Mouse (Mus musculus) MEL (cell line): ENCODE measurements around the gene Ubtd2.

Source experiments
- CTCF ChIP-seq, 3 experiments: IDR thresholded peaks in 2 of 3; conservative IDR thresholded peaks in 1 of 3; 2 replicates each; pipeline ENCODE4 v1.5.1; 2011 to 2012; ENCODE audit warnings: low read length in 3 of 3, low read depth in 2 of 3, mild to moderate bottlenecking in 2 of 3, improper control_type of control experiment in 1 of 3, inconsistent platforms in 1 of 3, mixed read lengths in 1 of 3, moderate library complexity in 1 of 3; ENCODE audit not compliant: control insufficient read depth in 1 of 3, insufficient read depth in 1 of 3, poor library complexity in 1 of 3, severe bottlenecking in 1 of 3
- ELF1 ChIP-seq: IDR thresholded peaks from 2 replicates; pipeline ENCODE4 v1.6.1; 2014; ENCODE audit warnings: low read depth, mild to moderate bottlenecking, inconsistent platforms, low read length, improper control_type of control experiment, moderate library complexity
- EP300 ChIP-seq, 2 experiments: IDR thresholded peaks; 2 replicates each; pipeline ENCODE4 v1.6.1; 2011; ENCODE audit warnings: improper control_type of control experiment in 2 of 2, low read length in 2 of 2, low read depth in 1 of 2, mild to moderate bottlenecking in 1 of 2
- GATA1 ChIP-seq: IDR thresholded peaks from 2 replicates; pipeline ENCODE4 v1.6.1; 2011; ENCODE audit warnings: low read depth, low read length, improper control_type of control experiment
- HCFC1 ChIP-seq: IDR thresholded peaks from 2 replicates; pipeline ENCODE4 v1.6.1; 2012; ENCODE audit warnings: low read depth, mild to moderate bottlenecking, inconsistent platforms, low read length, improper control_type of control experiment, moderate library complexity
- MEF2A ChIP-seq: IDR thresholded peaks from 2 replicates; pipeline ENCODE4 v1.6.1; 2014; ENCODE audit warnings: low read depth, mild to moderate bottlenecking, inconsistent platforms, low read length, improper control_type of control experiment; ENCODE audit not compliant: poor library complexity, insufficient replicate concordance, severe bottlenecking; ENCODE audit errors: extremely low read depth
- POLR2A ChIP-seq, 2 experiments: IDR thresholded peaks; 2 replicates each; pipeline ENCODE4 v1.6.1; 2011 to 2012; ENCODE audit warnings: low read length in 2 of 2, mild to moderate bottlenecking in 2 of 2, control low read depth in 1 of 2, improper control_type of control experiment in 1 of 2, low read depth in 1 of 2, moderate library complexity in 1 of 2; ENCODE audit not compliant: control insufficient read depth in 1 of 2, insufficient read depth in 1 of 2, poor library complexity in 1 of 2
- POLR2AphosphoS5 ChIP-seq: IDR thresholded peaks from 2 replicates; pipeline ENCODE4 v1.6.1; 2012; ENCODE audit warnings: low read depth, borderline replicate concordance, mild to moderate bottlenecking, inconsistent platforms, low read length, moderate library complexity, mixed read lengths
- TAL1 ChIP-seq: IDR thresholded peaks from 2 replicates; pipeline ENCODE4 v1.6.1; 2012; ENCODE audit warnings: mild to moderate bottlenecking, inconsistent platforms, low read length, moderate library complexity, mixed read lengths
- UBTF ChIP-seq: IDR thresholded peaks from 2 replicates; pipeline ENCODE4 v1.6.1; 2012; ENCODE audit warnings: low read depth, mild to moderate bottlenecking, inconsistent platforms, low read length, improper control_type of control experiment, moderate library complexity, borderline replicate concordance; ENCODE audit not compliant: insufficient read depth
- USF1 ChIP-seq: IDR thresholded peaks from 2 replicates; pipeline ENCODE4 v1.6.1; 2014; ENCODE audit warnings: low read depth, mild to moderate bottlenecking, inconsistent platforms, low read length, improper control_type of control experiment, moderate library complexity
- USF2 ChIP-seq, 2 experiments: IDR thresholded peaks; 2 replicates each; pipeline ENCODE4 v1.6.1; 2011 to 2012; ENCODE audit warnings: improper control_type of control experiment in 2 of 2, low read length in 2 of 2, borderline replicate concordance in 1 of 2, inconsistent platforms in 1 of 2, low read depth in 1 of 2, mild to moderate bottlenecking in 1 of 2; ENCODE audit not compliant: insufficient read depth in 1 of 2
- ZC3H11A ChIP-seq: IDR thresholded peaks from 2 replicates; pipeline ENCODE4 v1.6.1; 2012; ENCODE audit warnings: low read depth, mild to moderate bottlenecking, inconsistent platforms, low read length, improper control_type of control experiment
- ZKSCAN1 ChIP-seq: IDR thresholded peaks from 2 replicates; pipeline ENCODE4 v1.6.1; 2012; ENCODE audit warnings: low read depth, mild to moderate bottlenecking, inconsistent platforms, low read length, improper control_type of control experiment, moderate library complexity

DNA sequence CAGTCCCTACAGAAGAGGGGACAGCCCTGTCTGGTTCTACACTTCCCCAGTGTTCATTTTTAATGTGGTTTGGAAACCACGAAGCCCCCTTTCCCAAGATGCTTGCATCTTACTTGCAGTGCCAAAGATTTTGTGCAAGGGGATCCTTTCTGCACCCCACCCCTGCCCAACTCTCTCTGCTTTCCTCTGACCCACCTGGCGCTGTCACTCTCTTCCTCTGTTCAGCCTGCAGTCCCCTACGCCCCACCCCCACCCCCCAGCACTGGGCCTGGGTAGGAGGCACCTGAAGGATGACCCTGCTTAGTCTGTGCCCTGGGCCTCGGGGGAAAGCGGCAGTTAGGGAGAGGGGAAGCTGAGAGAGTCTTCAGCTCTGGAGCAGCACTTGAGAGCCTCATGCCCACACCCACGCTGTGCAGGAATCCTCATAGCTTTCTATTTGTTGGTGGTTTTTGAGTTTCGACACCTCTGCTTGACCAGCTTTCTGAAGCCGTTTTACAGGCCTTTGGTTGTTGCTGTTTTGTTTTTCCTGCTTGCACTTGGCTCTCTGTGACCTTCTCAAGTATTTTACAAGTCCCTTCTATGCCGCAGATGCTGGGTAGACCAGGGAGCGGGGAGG lies 30.0 kb upstream of the Ubtd2 start:
- TF ChIP-seq ELF1 (no peak), UBTF (no peak), USF1 (no peak), USF2 (IDR thresholded peaks at IDR 0.05; ENCODE audit: borderline replicate concordance in 1 of 2, insufficient read depth in 1 of 2, low read depth in 1 of 2, low read length in 2 of 2) (no peak), ZC3H11A (no peak), GATA1 (no peak), ZKSCAN1 (no peak), POLR2A (IDR thresholded peaks at IDR 0.05; ENCODE audit: control insufficient read depth in 1 of 2, insufficient read depth in 1 of 2, low read depth in 1 of 2, low read length in 2 of 2, poor library complexity in 1 of 2) (no peak), POLR2AphosphoS5 (no peak), HCFC1 (no peak), CTCF (IDR thresholded peaks at IDR 0.05 in 2 of 3, conservative IDR thresholded peaks at IDR 0.05 in 1 of 3; ENCODE audit: control insufficient read depth in 1 of 3, insufficient read depth in 1 of 3, low read depth in 2 of 3, low read length in 3 of 3, poor library complexity in 1 of 3, severe bottlenecking in 1 of 3) (no peak), TAL1 (no peak), MEF2A (no peak), EP300 (IDR thresholded peaks at IDR 0.05; ENCODE audit: low read depth in 1 of 2, low read length in 2 of 2) (no peak)
